Mouse (Mus musculus) thymus, adult 2 months (tissue): Measurements from ENCODE around the gene Gm10961.

Source experiments
- CTCF ChIP-seq: fragments of 200-500 bp; IDR thresholded peaks from 2 replicates; pipeline ENCODE4 v1.5.1; 2012; ENCODE audit warnings: mild to moderate bottlenecking, control low read depth, low read length, moderate library complexity, borderline replicate concordance; ENCODE audit not compliant: control insufficient read depth, poor library complexity, insufficient read depth; ENCODE audit errors: extremely low read depth
- POLR2A ChIP-seq: fragments of 200-500 bp; IDR thresholded peaks from 2 replicates; pipeline ENCODE4 v1.6.1; 2012; ENCODE audit warnings: mild to moderate bottlenecking, low read length, control low read depth, moderate library complexity; ENCODE audit not compliant: control insufficient read depth, poor library complexity, insufficient read depth; ENCODE audit errors: extremely low read depth

DNA sequence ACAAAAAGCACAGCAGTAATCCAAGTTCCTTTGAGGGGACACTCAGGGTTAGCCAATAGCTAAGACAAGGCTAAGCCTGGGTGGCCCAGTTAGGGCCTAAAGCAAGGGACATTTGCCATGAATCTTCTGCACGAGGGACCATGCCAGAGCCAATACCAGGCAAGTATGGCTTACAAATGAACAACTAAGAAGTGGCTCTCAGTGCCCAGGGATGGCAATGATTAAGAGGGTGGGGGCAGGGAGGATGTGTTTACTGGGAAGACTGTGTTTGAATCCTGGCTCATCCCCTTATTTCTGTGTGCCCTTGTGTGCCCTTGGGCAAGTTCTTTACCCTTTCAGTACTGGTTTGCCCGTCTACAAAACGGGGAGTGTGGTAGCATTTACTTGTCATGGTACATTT lies 21.7 kb upstream of the Gm10961 start:
- TF ChIP-seq CTCF (no peak), POLR2A (no peak)
